Mouse (Mus musculus) urinary bladder, postnatal 4 days (tissue): ENCODE data around the gene Lhx8.

Experiments used
- DNase-seq, 2 experiments: peaks; one replicate each; pipeline ENCODE4 v3.0.0; 2021 to 2022; ENCODE audit warnings: low spot score in 2 of 2

The Lhx8 gene

DNA sequence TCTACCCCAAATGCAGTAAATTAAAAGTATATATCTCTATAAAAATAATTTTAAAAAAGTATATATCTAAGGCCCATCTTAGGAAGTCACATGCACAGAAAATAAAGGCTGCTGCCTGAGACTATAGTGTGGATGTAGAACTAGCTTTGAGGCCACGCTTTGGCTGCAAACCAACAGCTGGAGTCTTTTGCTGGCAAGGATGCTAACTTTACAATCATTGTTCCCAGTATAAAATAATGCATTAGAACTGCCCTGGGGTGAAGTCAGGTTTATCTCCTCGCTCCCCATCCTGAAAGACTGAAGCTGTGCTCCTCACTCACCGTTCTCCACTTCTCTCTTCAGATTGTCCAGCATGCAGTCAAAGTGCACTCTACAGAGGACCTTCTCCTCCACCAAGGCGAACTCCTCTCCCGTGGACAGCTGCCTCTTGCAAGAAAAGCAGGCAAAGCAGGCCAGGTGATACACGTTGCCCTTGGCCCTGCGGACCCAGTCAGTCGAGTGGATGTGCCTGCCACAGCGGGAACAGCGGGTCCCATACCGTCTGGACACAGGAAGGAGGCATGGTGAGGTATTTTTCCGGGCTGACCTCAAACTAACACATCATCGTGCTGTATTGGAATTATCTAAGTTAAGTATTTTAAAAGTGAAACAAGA is 8.4 kb downstream of the Lhx8 start:
- DNase-seq, result no peak

- DNase-seq, result no peak
These were observed 12.7 kb downstream of the Lhx8 start for GRCm38 (mm10) chr3:154317651-154318248.

DNA sequence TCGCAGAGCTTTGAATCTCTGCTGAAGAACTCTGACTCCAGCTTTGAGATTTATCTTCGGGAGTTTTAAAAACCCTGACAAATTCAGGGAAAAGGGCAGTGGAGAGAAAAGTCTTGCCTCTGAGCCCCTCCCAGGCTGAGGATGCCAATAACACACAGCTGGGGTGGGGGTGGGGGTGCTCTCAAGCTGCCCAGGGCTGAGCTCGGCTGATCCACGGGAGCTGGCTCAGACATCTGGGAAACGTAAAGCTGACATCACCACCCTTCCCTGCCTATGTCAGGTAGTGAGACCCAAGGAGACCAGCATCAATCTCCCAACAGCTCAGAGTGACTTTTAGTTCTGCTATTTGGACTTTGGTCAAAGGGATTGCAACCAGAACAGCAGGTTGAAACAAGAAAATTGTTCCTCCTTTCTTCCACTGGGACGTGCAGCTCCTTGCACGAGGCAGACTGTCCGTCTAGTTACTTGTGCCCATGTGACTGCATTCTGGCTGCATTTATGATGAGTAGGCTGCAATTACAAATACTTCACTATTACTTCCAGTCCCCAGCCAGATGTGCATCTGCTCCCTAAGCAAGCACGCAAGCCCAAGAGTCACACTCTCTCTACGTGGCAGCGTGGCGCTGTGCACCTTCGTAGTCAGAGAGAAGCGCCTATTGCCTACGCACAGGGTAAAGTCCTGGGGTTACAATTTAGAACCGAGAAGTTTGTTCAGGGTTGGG is 25.1 kb downstream of the Lhx8 start:
- no peak for DNase-seq

GRCm38 (mm10) chr3:154301102-154301501 is 29.4 kb downstream of the Lhx8 start:
- DNase-seq, result no peak

DNA sequence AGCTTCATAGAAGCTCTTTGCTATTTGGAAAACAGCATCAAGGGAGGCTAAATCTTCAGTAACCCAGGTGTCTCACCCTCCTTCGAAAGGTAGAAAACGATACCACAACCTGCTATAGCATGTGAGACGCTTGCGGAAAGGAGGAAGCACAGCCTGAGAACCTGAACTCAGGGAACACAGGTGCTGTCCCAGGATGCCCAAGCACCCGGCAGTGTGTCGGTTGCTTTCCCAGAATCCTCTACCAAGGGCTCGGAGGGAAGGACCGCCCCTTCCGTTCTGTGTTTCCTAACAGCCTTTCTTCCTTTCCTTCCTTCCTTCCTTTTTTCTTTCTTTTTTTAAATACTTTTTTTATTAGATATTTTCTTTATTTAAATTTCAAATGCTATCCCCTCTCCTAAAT is 30.5 kb downstream of the Lhx8 start:
- DNase-seq, result no peak

GRCm38 (mm10) chr3:154298490-154298889 is 32.0 kb downstream of the Lhx8 start:
- no peak for DNase-seq

GRCm38 (mm10) chr3:154297499-154297898 is 33.0 kb downstream of the Lhx8 start:
- DNase-seq, result no peak

DNA sequence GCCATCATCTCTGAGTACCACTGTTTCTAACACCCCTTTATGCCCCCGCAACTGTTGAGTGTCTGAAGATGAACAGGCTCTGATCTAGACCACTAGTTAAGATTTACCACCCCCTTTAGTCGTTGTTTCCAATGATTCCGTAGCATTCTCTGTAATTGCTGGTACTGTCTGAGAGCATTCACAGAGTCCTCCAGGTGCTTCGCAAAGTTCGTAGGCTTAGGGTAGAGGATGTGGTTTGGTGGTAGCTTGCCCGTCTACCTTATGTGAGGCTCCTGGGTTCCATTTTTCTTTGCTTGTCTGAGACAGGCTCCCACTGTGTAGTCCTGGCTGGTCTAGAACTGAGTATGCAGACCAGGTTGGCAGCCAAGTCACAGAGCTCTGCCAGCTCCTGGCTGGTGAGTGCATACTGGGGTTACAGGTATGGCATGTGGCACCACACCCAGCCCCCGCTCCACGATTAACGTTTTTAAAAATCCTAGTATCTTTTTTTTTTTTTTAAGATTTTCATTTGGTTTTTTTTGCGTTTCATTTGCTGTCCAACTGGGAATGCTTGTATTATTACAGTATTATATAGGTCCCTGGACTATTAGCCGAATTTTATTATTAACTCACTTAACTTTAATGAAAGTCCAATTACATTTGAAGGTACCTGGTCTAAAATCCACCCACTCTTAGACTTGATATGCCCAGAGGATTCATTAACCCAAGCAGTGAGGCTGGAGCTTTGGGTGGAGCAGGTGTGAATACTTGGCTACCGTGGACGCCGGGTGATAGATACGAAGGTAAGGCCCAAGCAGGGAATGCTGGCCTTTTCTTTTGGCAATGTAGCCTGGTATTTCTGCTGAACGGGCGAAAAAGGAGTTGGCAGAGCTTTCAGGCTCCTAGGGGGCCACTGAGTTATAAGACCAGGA is 35.3 kb downstream of the Lhx8 start:
- DNase-seq, result no peak

DNA sequence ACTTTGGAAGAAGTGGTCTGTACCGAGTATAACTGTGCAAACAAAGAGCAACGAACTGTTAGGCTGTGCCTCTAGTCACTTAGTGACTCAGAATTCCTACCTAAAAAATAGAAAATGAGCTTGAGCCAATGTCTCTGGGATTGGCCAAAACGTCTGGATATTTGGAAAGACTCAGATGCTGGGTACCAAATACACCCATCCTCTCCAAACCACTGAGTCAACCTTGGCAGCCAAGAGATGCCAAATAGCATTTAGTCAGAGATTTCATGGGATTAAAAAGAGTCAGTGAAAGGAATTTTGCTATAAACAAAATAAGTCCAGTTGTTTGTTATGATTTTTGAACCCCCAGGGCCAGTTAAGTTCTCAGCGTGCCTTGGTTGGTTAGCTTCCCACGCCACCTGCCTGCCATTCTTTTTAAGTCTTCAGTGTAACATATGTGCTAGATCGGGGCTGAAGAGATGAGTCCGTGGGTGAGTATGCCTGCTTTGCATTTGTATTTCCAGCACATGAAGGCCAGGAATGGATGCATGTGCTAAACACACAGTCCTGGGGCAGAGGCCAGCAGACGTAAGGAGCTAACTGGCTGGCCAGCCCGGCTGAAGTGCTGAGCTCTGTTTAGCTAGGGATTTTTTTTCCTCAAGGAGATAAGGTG is 36.5 kb downstream of the Lhx8 start:
- no peak for DNase-seq

GRCm38 (mm10) chr3:154292126-154292525 is 38.3 kb downstream of the Lhx8 start:
- no peak for DNase-seq

- DNase-seq, result no peak
These were observed 40.1 kb downstream of the Lhx8 start for GRCm38 (mm10) chr3:154290351-154290750.

GRCm38 (mm10) chr3:154288429-154289069 is 41.9 kb downstream of the Lhx8 start:
- DNase-seq, result no peak

GRCm38 (mm10) chr3:154287217-154287616 is 43.2 kb downstream of the Lhx8 start:
- no peak for DNase-seq

DNA sequence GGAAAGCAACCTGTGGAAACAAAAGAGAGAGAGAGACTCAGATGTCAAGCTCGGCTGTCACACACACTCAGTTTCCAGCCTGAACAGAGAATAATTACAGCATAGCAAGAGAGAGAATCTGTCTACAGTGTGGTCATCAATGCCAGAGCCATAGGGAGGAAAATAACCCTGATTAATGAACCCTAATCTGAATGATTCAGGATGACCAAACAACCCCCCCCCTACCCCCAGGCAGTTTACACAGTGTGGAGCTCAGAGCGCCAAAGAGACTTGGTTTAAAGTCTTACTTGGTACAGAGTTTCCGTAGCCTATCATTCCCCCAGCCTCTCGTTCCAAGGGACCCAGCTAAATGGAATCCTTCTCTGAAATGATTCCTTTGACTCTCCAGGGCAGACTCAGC is 45.1 kb downstream of the Lhx8 start:
- no peak for DNase-seq

DNA sequence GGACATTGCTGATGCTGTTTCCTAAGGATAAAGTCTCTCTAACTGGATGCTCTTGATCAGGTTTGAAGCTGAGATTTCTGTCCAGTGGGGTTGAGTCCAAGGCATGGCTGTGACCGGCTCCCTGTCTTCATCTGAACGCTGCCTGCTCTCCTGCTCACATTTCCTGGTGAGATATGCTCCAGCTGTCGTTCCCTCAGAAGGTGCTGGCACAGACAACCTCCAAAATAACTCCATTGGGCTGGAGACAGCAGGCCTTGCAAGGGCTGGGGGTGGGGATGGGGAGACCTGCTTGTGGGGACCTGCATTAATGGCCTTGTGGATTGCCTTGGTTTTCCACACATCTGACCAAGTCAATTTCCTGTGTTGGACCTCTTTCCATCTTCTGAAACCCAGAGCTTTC is 46.2 kb downstream of the Lhx8 start:
- DNase-seq, result no peak

- DNase-seq, result no peak
These were observed 55.8 kb downstream of the Lhx8 start for GRCm38 (mm10) chr3:154274681-154275080.

DNA sequence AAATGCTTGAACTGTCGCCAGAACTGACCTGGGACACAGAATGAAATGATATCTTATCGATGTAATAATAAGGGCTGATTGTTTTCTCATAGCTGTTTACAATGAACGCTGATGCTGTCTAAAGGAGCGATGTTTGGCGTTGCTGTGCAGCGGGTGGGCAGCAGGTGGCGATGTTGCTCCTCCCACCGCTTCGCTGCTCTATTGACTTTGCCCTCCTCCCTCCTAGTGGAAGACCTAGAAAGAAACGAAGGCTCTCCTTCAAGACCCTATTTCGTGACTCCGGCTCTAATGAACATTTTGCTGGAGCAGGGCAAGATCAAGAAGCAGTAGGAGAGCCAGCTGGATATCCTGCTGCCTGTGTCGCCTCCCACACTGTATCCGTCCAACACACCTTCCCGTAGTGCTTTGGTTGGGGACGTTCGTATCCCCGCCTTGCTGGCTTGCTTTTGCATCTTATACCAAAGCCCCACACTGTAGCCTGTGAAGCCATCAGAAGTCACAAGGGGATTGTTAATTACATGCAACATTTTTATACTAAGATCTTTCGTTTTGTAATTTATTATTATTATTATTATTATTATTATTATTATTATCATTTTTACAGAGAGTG is 60.6 kb downstream of the Lhx8 start:
- DNase-seq, result peak; percentile 43 to 80

- no peak for DNase-seq
These were observed 62.1 kb downstream of the Lhx8 start for GRCm38 (mm10) chr3:154268313-154268712.

DNA sequence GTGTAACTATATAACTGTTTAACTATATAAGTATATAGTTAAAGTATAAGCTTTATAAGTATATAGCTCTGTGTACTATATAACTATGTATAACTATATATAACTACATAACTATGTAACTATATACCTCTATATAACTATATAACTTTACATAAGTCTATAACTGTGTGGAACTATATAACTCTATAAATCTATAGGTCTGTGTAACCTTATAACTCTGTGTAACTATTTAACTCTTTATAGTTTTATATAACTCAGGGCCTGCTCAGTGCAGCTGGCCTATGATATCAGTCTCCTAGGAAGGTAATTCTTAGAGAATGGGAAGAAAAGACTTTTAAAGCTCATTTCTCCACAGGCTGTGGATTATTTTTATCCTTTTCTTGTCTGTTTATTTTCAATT is 73.1 kb downstream of the Lhx8 start:
- no peak for DNase-seq
